Mouse (Mus musculus): ENCODE data around the gene Syne1. TPM values are rescaled to one million over a fixed set of nuclear protein-coding genes. Genes with fewer than 3 reads are reported as not detected.

Gene Syne1
- polyA plus RNA-seq, 1 experiment from 2014 or later: 5.6 TPM

GRCm38 (mm10) chr10:5070168-5070940, 480.9 kb downstream of the Syne1 start:
- no peak overlapping the region for H3K9ac ChIP-seq
- peaks cover 6% of the 10 kb centered on the region; the same call in 1 of the 2 replicates for H3K4me1 ChIP-seq
- 87% methylated on average over 11 of the region's 11 CpGs for WGBS
- no peaks in the 10 kb centered on the region for H3K27me3 ChIP-seq
- no peaks in the 10 kb centered on the region for H3K9me3 ChIP-seq (replicated peaks)
- no peak overlapping the region for H3K4me2 ChIP-seq
- no peak for ATAC-seq (replicated peaks; ENCODE audit: low FRiP score)
- no peak overlapping the region for H3K4me3 ChIP-seq (replicated peaks)
- no peaks in the 10 kb centered on the region for H3K36me3 ChIP-seq
- no peak overlapping the region for H3K27ac ChIP-seq

- no peak for ATAC-seq (replicated peaks; ENCODE audit: low FRiP score)
- Histone ChIP-seq H3K9me3 (replicated peaks) (no peaks in the 10 kb centered on the region), H3K36me3 (no peaks in the 10 kb centered on the region), H3K4me3 (replicated peaks) (no peak within 1 kb of the TSS), H3K9ac (no peak within 1 kb of the TSS), H3K27me3 (no peaks in the 10 kb centered on the region), H3K4me1 (peaks cover 6% of the 10 kb centered on the region; the same call in 1 of the 2 replicates), H3K4me2 (no peak within 1 kb of the TSS), H3K27ac (no peak within 1 kb of the TSS)
- WGBS: 83% methylated on average over 14 of the region's 14 CpGs
Observed at GRCm38 (mm10) chr10:5068676-5069265, 482.5 kb downstream of the Syne1 start, which contains the start of gene Gm10097. Gm10097 (plus strand) TSS chr10:5069192.

DNA sequence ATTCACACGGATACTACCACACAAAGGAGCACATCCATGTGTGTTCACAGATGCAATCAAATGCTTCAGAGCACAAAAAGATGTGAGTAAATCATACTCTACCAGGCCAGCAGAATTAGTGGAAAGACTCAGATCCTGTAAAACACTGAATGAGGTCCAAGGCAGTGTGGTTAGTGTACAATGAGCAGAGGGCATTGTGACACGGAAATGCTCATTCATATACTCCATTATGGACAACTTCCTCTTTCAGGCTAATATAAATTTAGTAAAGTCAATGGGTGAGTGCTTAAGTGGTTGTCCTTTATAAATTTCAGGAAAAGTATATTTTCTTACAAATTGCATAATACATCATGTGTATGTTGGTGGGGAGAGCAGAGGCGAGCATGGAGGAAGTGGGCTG, 484.2 kb downstream of the Syne1 start:
- H3K9me3 ChIP-seq (replicated peaks): no peaks in the 10 kb centered on the region
- no peak overlapping the region for H3K4me3 ChIP-seq (replicated peaks)
- no peak overlapping the region for H3K27ac ChIP-seq
- H3K9ac ChIP-seq: no peak overlapping the region
- peaks cover 6% of the 10 kb centered on the region; the same call in 1 of the 2 replicates for H3K4me1 ChIP-seq
- no peak for ATAC-seq (replicated peaks; ENCODE audit: low FRiP score)
- no peaks in the 10 kb centered on the region for H3K36me3 ChIP-seq
- no peaks in the 10 kb centered on the region for H3K27me3 ChIP-seq
- WGBS: 79% methylated on average over 3 of the region's 3 CpGs
- H3K4me2 ChIP-seq: no peak overlapping the region

DNA sequence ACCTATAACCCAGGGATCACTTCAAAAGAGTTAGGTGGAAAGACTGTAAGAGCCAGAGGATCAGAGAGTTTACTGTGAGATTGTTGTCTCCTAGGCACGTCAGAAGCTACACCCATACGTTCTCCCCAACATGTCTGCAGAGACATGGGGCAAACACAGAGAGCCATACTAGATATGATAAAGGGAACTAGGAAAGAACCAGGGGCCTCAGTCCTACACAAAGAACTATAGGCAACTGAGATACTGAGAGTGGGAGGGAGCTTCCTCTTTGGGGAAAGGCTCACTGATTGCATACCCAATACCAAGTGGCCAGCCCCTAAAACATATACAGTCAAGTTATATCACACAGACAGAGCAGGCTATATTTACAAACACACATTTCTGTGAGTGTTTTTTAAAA, 491.3 kb downstream of the Syne1 start:
- Histone ChIP-seq H3K27ac (no peak overlapping the region), H3K4me2 (no peak overlapping the region), H3K27me3 (no peaks in the 10 kb centered on the region), H3K9ac (no peak overlapping the region), H3K4me3 (replicated peaks) (no peak overlapping the region), H3K36me3 (peaks cover 5% of the 10 kb centered on the region; the same call in 1 of the 2 replicates), H3K4me1 (no peaks in the 10 kb centered on the region), H3K9me3 (replicated peaks) (no peaks in the 10 kb centered on the region)
- ATAC-seq (replicated peaks; ENCODE audit: low FRiP score): no peak
- WGBS: 65% methylated on average over 2 of the region's 2 CpGs

DNA sequence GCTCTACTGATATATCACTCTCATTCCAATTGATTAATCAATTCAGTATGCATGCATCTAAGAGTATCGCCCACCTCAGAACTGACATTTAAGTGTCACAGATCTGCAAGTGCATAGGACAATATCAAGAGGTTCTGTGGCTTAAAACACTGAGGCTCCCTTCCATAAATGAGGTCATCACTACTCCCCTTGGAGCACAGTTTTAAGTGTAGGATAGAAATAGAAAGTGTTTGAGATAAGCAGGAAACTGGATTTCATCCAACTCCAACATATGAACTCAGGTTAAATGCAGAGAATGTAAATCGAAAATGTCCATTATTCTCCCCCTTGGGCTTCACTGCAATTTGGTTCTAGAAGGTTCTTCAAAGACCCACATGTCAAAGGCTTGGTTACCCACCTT, 492.4 kb downstream of the Syne1 start:
- no peak for ATAC-seq (replicated peaks; ENCODE audit: low FRiP score)
- Histone ChIP-seq H3K36me3 (peaks cover 5% of the 10 kb centered on the region; the same call in 1 of the 2 replicates), H3K4me1 (no peaks in the 10 kb centered on the region), H3K27me3 (no peaks in the 10 kb centered on the region), H3K9ac (no peak overlapping the region), H3K4me3 (replicated peaks) (no peak overlapping the region), H3K9me3 (replicated peaks) (no peaks in the 10 kb centered on the region), H3K27ac (no peak overlapping the region), H3K4me2 (no peak overlapping the region)
- WGBS: 77% methylated on average over 2 of the region's 2 CpGs

DNA sequence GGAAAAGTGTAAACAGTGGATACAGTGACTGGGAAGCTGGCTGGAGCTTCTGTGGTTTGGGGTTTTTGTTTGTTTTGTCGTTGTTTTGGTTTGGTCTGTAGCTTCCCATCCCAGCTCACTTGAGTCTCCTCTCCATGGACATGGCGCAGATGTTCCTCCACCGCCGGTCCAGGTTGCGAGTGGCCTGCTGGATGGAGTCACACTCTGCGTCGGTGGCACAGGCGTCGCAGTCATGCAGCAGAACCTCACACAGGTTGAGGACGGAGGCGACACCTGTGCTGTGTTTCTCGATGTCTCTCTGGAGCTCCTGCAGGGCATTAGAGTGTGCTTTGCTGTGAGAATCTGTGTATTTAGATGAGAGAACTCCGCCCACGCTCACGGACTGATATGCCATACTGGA, 493.6 kb downstream of the Syne1 start:
- Histone ChIP-seq H3K27me3 (no peaks in the 10 kb centered on the region), H3K27ac (no peak overlapping the region), H3K36me3 (peaks cover 5% of the 10 kb centered on the region; the same call in 1 of the 2 replicates), H3K9ac (no peak overlapping the region), H3K9me3 (replicated peaks) (no peaks in the 10 kb centered on the region), H3K4me3 (replicated peaks) (no peak overlapping the region), H3K4me2 (no peak overlapping the region), H3K4me1 (no peaks in the 10 kb centered on the region)
- 94% methylated on average over 15 of the region's 15 CpGs for WGBS
- ATAC-seq (replicated peaks; ENCODE audit: low FRiP score): no peak

GRCm38 (mm10) chr10:5056940-5057339, 494.3 kb downstream of the Syne1 start:
- Histone ChIP-seq H3K27me3 (no peaks in the 10 kb centered on the region), H3K36me3 (peaks cover 5% of the 10 kb centered on the region; the same call in 1 of the 2 replicates), H3K9me3 (replicated peaks) (no peaks in the 10 kb centered on the region), H3K4me3 (replicated peaks) (no peak overlapping the region), H3K9ac (no peak overlapping the region), H3K4me1 (no peaks in the 10 kb centered on the region), H3K4me2 (no peak overlapping the region), H3K27ac (no peak overlapping the region)
- ATAC-seq (replicated peaks; ENCODE audit: low FRiP score): no peak
- WGBS: 74% methylated on average over 3 of the region's 3 CpGs

- peaks cover 5% of the 10 kb centered on the region; the same call in 1 of the 2 replicates for H3K36me3 ChIP-seq
- no peak overlapping the region for H3K27ac ChIP-seq
- no peaks in the 10 kb centered on the region for H3K4me1 ChIP-seq
- ATAC-seq (replicated peaks; ENCODE audit: low FRiP score): no peak
- 89% methylated on average over 10 of the region's 10 CpGs for WGBS
- no peaks in the 10 kb centered on the region for H3K9me3 ChIP-seq (replicated peaks)
- H3K4me2 ChIP-seq: no peak overlapping the region
- no peak overlapping the region for H3K9ac ChIP-seq
- H3K27me3 ChIP-seq: no peaks in the 10 kb centered on the region
- H3K4me3 ChIP-seq (replicated peaks): no peak overlapping the region
Observed at GRCm38 (mm10) chr10:5056243-5056735, 495.0 kb downstream of the Syne1 start.

- 93% methylated on average over 5 of the region's 5 CpGs for WGBS
- Histone ChIP-seq H3K4me1 (peaks cover 3% of the 10 kb centered on the region; the same call in 1 of the 2 replicates), H3K27me3 (no peaks in the 10 kb centered on the region), H3K36me3 (peaks cover 30% of the 10 kb centered on the region; the same call in 1 of the 2 replicates), H3K27ac (no peak overlapping the region), H3K4me2 (no peak overlapping the region), H3K9ac (no peak overlapping the region), H3K4me3 (replicated peaks) (no peak overlapping the region), H3K9me3 (replicated peaks) (no peaks in the 10 kb centered on the region)
- ATAC-seq (replicated peaks; ENCODE audit: low FRiP score): no peak
Observed at GRCm38 (mm10) chr10:5045671-5046070, 505.6 kb downstream of the Syne1 start.

DNA sequence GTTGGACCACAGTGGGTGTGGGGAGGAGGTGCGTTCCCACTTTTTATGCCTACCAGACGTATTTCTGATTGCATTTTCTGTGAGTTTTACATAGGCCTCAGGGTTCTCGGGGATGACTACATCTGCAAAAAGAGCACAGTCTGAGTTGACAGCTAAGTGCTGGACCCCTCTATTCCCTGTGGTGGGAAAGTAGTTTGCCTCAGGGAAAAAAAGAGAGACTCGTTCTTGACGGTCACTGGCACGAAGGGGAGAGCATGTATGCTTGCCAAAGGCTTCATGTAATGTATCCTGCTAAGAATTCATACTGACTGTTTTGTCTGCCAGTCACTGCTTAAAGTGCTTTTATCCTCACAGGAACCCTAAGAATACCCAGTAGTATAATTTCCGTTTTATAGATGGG, 506.1 kb downstream of the Syne1 start:
- no peak for ATAC-seq (replicated peaks; ENCODE audit: low FRiP score)
- Histone ChIP-seq H3K4me3 (replicated peaks) (no peak overlapping the region), H3K27me3 (no peaks in the 10 kb centered on the region), H3K27ac (no peak overlapping the region), H3K4me1 (peaks cover 3% of the 10 kb centered on the region; the same call in 1 of the 2 replicates), H3K36me3 (peaks cover 34% of the 10 kb centered on the region; the same call in 1 of the 2 replicates), H3K4me2 (no peak overlapping the region), H3K9ac (no peak overlapping the region), H3K9me3 (replicated peaks) (no peaks in the 10 kb centered on the region)
- WGBS: 84% methylated on average over 7 of the region's 7 CpGs

DNA sequence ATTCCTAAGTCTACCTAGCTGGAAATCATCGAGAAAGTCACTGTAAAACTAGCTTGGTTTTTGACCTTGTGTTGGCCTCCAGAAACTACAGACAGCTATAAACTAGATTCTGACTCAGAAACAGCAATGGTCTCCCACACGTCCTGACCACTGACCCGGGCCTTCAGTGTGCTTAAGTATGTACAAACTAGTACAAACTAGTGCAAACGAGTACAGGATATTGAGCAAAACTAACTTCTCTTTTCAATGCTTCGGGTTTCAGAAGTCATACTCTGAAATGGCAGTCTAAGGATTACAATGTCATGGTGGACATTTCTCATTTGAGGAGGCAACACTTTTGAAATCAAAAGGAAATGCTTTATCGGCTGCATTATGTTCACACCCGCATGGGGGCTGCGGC, 506.8 kb downstream of the Syne1 start:
- Histone ChIP-seq H3K4me3 (replicated peaks) (no peak overlapping the region), H3K27me3 (no peaks in the 10 kb centered on the region), H3K9me3 (replicated peaks) (no peaks in the 10 kb centered on the region), H3K4me1 (peaks cover 3% of the 10 kb centered on the region; the same call in 1 of the 2 replicates), H3K9ac (no peak overlapping the region), H3K36me3 (peaks cover 34% of the 10 kb centered on the region; the same call in 1 of the 2 replicates), H3K4me2 (no peak overlapping the region), H3K27ac (no peak overlapping the region)
- no peak for ATAC-seq (replicated peaks; ENCODE audit: low FRiP score)
- WGBS: 67% methylated on average over 8 of the region's 8 CpGs

DNA sequence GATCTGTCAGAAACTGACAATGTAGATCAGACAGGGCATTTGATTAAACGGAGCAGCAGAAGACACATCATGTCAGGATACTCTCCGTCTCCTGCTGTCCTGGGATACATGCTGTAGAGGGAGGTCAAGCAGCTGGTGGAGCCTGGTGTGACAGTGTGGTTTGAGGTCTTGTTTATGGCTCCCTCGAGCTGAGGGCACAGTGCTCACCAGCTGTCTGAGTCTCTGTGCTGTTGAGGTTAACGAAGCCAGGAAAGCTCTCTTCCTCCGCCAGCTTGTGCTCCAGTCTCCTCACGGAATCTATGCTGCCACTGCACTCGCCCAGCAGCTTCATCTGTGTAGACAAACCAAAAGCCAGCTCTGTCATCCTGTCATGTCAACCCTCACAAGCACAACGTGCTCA, 510.0 kb downstream of the Syne1 start:
- Histone ChIP-seq H3K4me1 (peaks cover 3% of the 10 kb centered on the region; the same call in 1 of the 2 replicates), H3K9ac (no peak overlapping the region), H3K27ac (no peak overlapping the region), H3K36me3 (peaks cover 25% of the 10 kb centered on the region; the same call in 1 of the 2 replicates), H3K9me3 (replicated peaks) (no peaks in the 10 kb centered on the region), H3K4me2 (no peak overlapping the region), H3K4me3 (replicated peaks) (no peak overlapping the region), H3K27me3 (no peaks in the 10 kb centered on the region)
- no peak for ATAC-seq (replicated peaks; ENCODE audit: low FRiP score)
- 48% methylated on average over 8 of the region's 8 CpGs for WGBS
